Mouse (Mus musculus) neural tube, embryonic 15.5 days (tissue): ENCODE measurements around the gene Shld1. TPM values are rescaled to one million over a fixed set of nuclear protein-coding genes. Genes with fewer than 3 reads are reported as not detected.

Experiments
- ATAC-seq: fragments of 200-750 bp; cut with Nextera tagmentation; 2 replicates; pipeline ENCODE4 v1.8.0; 2017; ENCODE audit warnings: mild to moderate bottlenecking, moderate TSS enrichment, moderate library complexity; ENCODE audit not compliant: low FRiP score
- H3K27ac ChIP-seq: fragments of 300-500 bp; sonication (generic); replicated peaks from 2 replicates; pipeline ENCODE4 v1.5.1; 2015; ENCODE audit warnings: mild to moderate bottlenecking, inconsistent platforms
- H3K27me3 ChIP-seq: fragments of 300-500 bp; sonication (generic); replicated peaks from 2 replicates; pipeline ENCODE4 v1.6.1; 2015; ENCODE audit warnings: inconsistent platforms
- H3K36me3 ChIP-seq: fragments of 300-500 bp; sonication (generic); 2 replicates; pipeline ENCODE4 v1.6.1; 2015; ENCODE audit warnings: inconsistent platforms
- H3K4me1 ChIP-seq: fragments of 300-500 bp; sonication (generic); 2 replicates; pipeline ENCODE4 v1.6.1; 2015; ENCODE audit warnings: inconsistent platforms
- H3K4me2 ChIP-seq: fragments of 300-500 bp; sonication (generic); 2 replicates; pipeline ENCODE4 v1.6.1; 2015; ENCODE audit warnings: inconsistent platforms, mild to moderate bottlenecking, moderate library complexity
- H3K4me3 ChIP-seq: fragments of 300-500 bp; sonication (generic); replicated peaks from 2 replicates; pipeline ENCODE4 v1.5.1; 2015; ENCODE audit warnings: mild to moderate bottlenecking, inconsistent platforms
- H3K9ac ChIP-seq: fragments of 300-500 bp; sonication (generic); replicated peaks from 2 replicates; pipeline ENCODE4 v1.6.1; 2015; ENCODE audit warnings: mild to moderate bottlenecking, inconsistent platforms
- H3K9me3 ChIP-seq: fragments of 300-500 bp; sonication (generic); replicated peaks from 2 replicates; pipeline ENCODE4 v1.6.1; 2016; ENCODE audit warnings: inconsistent platforms
- WGBS: fragments of 180-500 bp; shearing (Covaris S2); methylation state at CpG from one replicate; pipeline ENCODE4 v1.1.7; 2015; ENCODE audit warnings: mixed read lengths; 5-methylcytosine and 5-hydroxymethylcytosine counted together
- polyA plus RNA-seq: library from polyadenylated mRNA; unstranded; fragments of >200 nt; fragmentation: Nextera tagmentation; extraction: Ambion mirVana; gene quantifications from 2 replicates; pipeline ENCODE4 v1.2.1, GENCODE M21; 2015

Shld1 gene
- polyA plus RNA-seq, 1 experiment from 2014 or later = 23.3 TPM

DNA sequence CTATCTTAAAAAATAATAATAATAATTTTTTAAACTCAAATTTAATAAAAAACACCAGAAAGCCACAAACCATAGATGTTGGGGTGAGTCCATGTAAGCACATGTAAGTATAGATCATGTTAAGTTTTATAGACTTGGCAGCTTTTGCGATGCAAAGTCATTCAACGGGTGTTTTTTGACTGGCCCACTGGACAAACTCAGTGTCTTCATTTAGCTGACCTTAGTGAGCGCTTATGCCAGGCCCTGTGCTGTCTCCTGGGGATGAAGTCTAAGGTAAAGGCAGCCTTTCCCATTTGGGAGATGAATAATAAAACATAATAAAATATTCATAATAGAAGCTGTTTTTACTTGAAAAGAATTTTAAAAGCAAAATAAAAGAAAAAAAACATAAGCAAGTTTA lies 28.2 kb downstream of the Shld1 start:
- Histone ChIP-seq H3K4me3 (no peak overlapping the region), H3K9ac (no peak overlapping the region), H3K27me3 (no peaks in the 10 kb centered on the region), H3K9me3 (no peaks in the 10 kb centered on the region), H3K36me3 (no peaks in the 10 kb centered on the region), H3K4me2 (no peak overlapping the region), H3K4me1 (peaks cover 13% of the 10 kb centered on the region; the same call in 1 of the 2 replicates), H3K27ac (no peak overlapping the region)
- WGBS = 89% methylated on average over 3 of the region's 3 CpGs
- no peak for ATAC-seq

DNA sequence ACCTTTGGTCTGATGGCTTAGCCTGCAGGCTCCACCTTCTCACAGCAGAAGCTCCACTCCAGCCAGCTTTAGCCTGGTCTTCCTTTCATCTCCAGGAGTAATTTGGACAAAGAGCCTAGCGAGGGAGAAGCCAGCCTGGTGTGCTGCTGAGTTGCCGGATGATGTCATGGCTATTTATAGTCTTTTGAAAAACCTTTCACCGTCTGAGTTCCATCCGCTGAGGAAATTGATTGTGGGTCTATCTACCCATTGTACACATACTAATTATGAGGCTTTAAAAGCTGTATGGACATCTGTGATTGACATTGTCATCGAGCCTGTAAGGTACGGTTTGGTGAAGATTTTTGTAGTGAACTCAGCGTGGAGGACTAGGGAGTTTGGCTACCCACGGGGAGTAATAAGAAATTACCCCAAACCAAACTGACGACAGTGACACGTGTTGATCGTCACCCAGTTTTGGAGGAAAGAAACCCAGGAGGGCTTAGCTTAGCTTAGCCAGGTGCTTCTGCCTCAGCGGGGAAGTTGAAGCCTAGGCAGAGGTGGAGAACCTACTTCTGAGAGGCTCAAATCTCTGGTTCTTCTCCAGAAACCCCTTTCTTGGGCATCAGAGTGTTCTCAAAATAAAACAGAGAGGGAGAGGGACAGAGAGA lies 28.8 kb downstream of the Shld1 start:
- Histone ChIP-seq H3K9ac (no peak overlapping the region), H3K27me3 (no peaks in the 10 kb centered on the region), H3K4me1 (peaks cover 15% of the 10 kb centered on the region), H3K36me3 (no peaks in the 10 kb centered on the region), H3K4me2 (no peak overlapping the region), H3K4me3 (no peak overlapping the region), H3K27ac (no peak overlapping the region), H3K9me3 (no peaks in the 10 kb centered on the region)
- ATAC-seq = peak; percentile 58
- 46% methylated on average over 12 of the region's 12 CpGs for WGBS

DNA sequence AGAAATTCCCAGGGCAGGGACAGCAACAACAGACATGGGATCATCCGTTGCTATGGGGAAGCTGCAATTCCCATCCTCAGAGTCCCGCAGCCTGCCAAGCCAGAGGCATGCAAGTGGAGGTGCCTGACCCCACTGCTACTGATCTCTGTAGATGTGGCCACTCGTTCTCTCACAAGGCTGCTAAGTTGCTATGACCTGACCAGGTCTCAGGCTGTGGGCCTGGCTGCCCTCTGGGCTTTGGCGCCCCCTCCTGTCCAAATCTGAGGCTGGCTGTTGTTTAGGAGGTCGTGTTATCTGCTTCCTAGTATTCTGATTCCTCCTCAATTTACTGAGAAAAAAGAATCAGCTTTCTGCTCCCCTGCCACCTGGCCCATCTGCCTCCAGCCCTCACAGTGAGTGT lies 29.4 kb downstream of the Shld1 start:
- Histone ChIP-seq H3K4me3 (no peak overlapping the region), H3K4me2 (no peak overlapping the region), H3K27me3 (no peaks in the 10 kb centered on the region), H3K9me3 (no peaks in the 10 kb centered on the region), H3K27ac (no peak overlapping the region), H3K4me1 (peaks cover 21% of the 10 kb centered on the region), H3K9ac (no peak overlapping the region), H3K36me3 (no peaks in the 10 kb centered on the region)
- 38% methylated on average over 5 of the region's 5 CpGs for WGBS
- no peak for ATAC-seq

DNA sequence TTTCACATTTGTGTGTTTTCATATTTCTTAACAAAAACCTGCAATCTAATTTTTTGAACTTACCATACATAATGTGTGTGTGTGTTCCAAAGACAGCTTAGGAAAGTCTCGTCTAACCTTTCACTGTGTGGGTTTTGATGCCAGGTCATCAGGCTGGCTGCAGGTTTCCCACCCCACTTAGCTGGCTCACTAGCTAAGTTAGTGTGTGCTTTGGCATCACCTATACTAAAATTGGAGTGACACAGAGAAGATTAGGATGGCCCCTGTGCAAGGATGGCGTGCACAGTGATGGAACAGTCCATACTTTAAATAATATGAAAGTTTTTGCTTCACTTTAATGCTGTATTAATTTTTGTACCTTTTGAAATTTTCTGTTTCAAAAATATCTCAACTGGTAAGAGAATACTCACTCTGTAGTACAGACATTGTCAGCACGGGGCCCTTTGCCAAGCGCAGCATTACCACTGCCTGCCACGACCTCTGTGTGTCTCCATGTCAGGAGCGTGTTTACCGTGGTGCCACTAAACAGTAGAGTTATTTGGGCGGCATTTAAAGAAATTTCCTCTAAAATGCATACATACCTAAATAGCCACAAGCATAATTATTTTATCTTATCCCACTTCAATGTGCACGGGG lies 30.3 kb downstream of the Shld1 start:
- no peak overlapping the region for H3K4me3 ChIP-seq
- H3K4me2 ChIP-seq = no peak overlapping the region
- 94% methylated on average over 9 of the region's 9 CpGs for WGBS
- no peaks in the 10 kb centered on the region for H3K27me3 ChIP-seq
- H3K27ac ChIP-seq = no peak overlapping the region
- peaks cover 30% of the 10 kb centered on the region for H3K4me1 ChIP-seq
- no peak overlapping the region for H3K9ac ChIP-seq
- H3K36me3 ChIP-seq = no peaks in the 10 kb centered on the region
- no peak for ATAC-seq
- no peaks in the 10 kb centered on the region for H3K9me3 ChIP-seq

DNA sequence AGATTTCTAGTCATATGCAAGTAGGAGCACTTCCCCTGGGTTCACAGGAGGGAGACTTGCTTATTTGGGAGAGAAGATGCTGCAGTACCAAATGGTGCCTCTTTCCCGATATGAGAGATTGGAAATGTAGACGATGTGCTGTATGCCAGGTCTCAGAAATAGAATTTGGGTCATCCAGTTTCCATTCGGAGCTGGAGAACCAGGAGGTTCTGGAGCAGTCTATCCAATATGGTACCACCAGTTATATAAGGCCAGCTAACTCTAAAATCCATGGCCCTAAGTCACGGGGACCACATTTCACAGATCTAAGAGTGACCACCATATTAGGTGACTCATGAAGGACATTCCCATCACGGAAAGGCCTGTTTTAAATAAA lies 30.8 kb downstream of the Shld1 start:
- peaks cover 33% of the 10 kb centered on the region for H3K4me1 ChIP-seq
- ATAC-seq = no peak
- no peak overlapping the region for H3K27ac ChIP-seq
- H3K36me3 ChIP-seq = no peaks in the 10 kb centered on the region
- no peaks in the 10 kb centered on the region for H3K27me3 ChIP-seq
- H3K4me2 ChIP-seq = no peak overlapping the region
- no peak overlapping the region for H3K4me3 ChIP-seq
- no peaks in the 10 kb centered on the region for H3K9me3 ChIP-seq
- H3K9ac ChIP-seq = no peak overlapping the region
- 95% methylated on average over 5 of the region's 5 CpGs for WGBS

DNA sequence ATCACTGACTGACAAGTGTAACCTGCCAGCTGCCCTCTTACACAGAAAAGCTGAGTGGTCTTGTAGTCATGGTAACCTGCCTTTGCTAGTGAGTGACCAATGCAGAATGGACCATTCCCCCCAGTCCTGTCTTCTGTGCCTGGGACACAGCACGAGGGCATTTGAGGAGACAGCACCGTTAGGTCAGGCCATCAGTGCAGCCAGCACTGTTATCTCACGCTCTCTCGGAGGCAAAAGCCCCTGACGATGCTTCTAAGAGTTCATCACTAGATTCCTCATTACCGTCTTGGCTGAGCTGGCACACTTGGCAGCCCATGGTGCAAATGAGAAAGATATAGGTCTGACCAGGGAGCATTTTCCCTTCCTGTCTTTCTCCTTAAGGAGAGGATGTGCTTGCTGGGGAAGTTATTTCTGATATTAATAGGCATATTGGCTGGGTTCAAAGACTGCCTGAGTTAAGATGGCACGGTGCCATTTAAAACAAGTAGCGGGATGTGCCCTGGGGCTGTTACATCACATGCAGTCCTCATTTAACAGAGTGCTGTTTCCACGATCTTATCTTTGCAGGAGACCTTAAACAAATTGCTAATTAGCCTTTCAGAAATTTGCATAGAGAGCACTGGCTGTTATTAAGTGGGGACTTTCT lies 34.3 kb downstream of the Shld1 start:
- peak overlapping the region; percentile 70 for H3K27ac ChIP-seq
- no peak overlapping the region for H3K4me3 ChIP-seq
- H3K9me3 ChIP-seq = no peaks in the 10 kb centered on the region
- no peaks in the 10 kb centered on the region for H3K27me3 ChIP-seq
- WGBS = 35% methylated on average over 9 of the region's 9 CpGs
- no peak overlapping the region for H3K9ac ChIP-seq
- no peak overlapping the region for H3K4me2 ChIP-seq
- H3K4me1 ChIP-seq = peaks cover 36% of the 10 kb centered on the region
- H3K36me3 ChIP-seq = no peaks in the 10 kb centered on the region
- peak; percentile 72 for ATAC-seq

DNA sequence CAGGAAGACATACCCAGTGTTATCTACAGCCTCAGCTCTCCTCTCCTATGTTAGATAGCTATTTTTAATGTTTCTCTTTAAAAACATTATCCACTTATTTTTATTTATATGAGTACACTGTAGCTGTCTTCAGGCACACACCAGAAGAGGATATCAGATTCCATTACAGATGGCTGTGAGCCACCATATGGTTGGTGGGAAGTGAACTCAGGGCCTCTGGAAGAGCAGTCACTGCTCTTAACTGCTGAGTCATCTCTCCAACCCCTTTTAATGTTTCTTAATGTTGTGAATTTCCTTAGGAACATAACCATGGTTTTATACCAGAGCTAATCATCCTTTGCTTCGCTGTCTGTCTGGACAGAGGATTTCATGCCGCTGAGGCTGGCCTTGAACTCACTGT lies 35.1 kb downstream of the Shld1 start:
- no peak overlapping the region for H3K4me2 ChIP-seq
- no peaks in the 10 kb centered on the region for H3K36me3 ChIP-seq
- H3K4me1 ChIP-seq = peaks cover 32% of the 10 kb centered on the region
- H3K27ac ChIP-seq = no peak overlapping the region
- H3K4me3 ChIP-seq = no peak overlapping the region
- no peak for ATAC-seq
- no peak overlapping the region for H3K9ac ChIP-seq
- H3K27me3 ChIP-seq = no peaks in the 10 kb centered on the region
- 94% methylated on average over 2 of the region's 2 CpGs for WGBS
- H3K9me3 ChIP-seq = no peaks in the 10 kb centered on the region

DNA sequence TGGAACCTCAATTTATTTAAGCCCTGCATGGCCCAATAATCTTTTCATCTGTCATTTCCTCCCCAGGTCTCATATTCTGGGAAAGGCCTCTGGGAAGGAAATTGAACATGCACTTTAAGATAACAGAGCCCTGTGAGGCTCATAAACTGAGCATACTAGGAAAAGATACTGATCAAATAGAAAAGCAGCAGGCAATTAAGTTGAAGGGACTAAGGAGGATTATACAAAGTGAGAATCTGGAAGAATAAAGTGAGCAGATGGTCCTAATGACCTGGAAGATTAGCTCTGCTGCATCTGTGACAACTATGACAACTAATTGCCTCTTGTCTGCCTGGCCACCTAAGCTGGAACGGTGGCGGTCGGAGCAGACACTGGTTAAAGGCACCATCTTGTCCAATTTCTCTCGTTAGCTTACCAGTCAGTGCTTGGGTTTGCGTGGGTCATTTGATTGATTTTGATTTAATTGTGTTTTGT lies 37.3 kb downstream of the Shld1 start:
- H3K27ac ChIP-seq = peak overlapping the region; percentile 52
- H3K9ac ChIP-seq = no peak overlapping the region
- H3K9me3 ChIP-seq = no peaks in the 10 kb centered on the region
- H3K36me3 ChIP-seq = no peaks in the 10 kb centered on the region
- no peak overlapping the region for H3K4me2 ChIP-seq
- H3K4me1 ChIP-seq = peaks cover 32% of the 10 kb centered on the region
- 23% methylated on average over 5 of the region's 5 CpGs for WGBS
- H3K4me3 ChIP-seq = no peak overlapping the region
- peak; percentile 45; the same call in 1 of the 2 replicates for ATAC-seq
- H3K27me3 ChIP-seq = no peaks in the 10 kb centered on the region

DNA sequence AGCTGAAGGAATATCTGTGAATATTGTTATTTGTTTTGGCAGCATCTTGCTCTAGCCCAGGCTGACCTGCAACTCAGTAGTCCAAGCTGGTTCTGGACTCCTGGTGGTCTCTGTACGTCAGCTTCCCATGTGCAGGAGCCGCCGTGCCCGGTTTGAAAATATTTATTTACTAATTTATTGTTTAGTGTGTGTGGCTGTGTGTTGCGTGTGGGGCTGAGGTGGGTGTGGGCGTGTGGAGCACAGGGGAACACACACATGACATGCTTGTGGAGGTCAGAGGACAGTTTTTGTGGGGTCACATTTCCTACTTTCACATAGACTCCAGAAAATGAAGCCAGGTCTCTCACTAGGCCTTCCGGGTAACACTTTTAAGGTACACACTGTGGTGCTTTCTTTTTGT lies 37.8 kb downstream of the Shld1 start:
- 75% methylated on average over 7 of the region's 7 CpGs for WGBS
- Histone ChIP-seq H3K4me1 (peaks cover 32% of the 10 kb centered on the region), H3K9me3 (no peaks in the 10 kb centered on the region), H3K36me3 (no peaks in the 10 kb centered on the region), H3K9ac (no peak overlapping the region), H3K4me3 (no peak overlapping the region), H3K27ac (peak overlapping the region; percentile 52), H3K4me2 (no peak overlapping the region), H3K27me3 (no peaks in the 10 kb centered on the region)
- no peak for ATAC-seq

DNA sequence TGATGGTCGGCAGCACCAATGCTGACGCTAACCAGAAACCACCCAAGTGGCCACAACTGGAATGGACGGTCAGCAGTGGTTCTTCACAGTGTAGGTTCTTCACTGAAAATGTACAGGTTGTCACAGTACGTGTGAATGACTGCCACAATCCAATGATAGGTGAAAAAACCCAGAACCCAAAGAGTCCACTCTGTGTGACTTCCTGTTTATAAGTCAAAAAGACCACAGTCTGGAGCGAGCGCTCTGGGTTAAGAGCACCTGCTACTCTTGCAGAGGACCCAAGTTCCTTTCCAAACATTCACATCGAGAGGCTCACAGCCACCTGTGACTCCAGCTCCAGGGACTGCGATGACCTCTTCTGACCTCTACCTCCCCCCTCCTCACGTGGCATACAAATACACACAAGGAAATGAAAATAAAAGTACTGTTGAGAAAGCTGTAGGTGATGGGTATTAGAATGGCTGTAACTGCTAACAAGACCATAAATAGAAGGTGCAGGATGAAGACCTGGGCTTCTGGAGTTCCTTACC lies 38.7 kb downstream of the Shld1 start:
- Histone ChIP-seq H3K4me2 (no peak overlapping the region), H3K9ac (no peak overlapping the region), H3K36me3 (no peaks in the 10 kb centered on the region), H3K9me3 (no peaks in the 10 kb centered on the region), H3K27me3 (no peaks in the 10 kb centered on the region), H3K4me3 (no peak overlapping the region), H3K4me1 (peaks cover 31% of the 10 kb centered on the region), H3K27ac (no peak overlapping the region)
- 89% methylated on average over 9 of the region's 9 CpGs for WGBS
- ATAC-seq = no peak

DNA sequence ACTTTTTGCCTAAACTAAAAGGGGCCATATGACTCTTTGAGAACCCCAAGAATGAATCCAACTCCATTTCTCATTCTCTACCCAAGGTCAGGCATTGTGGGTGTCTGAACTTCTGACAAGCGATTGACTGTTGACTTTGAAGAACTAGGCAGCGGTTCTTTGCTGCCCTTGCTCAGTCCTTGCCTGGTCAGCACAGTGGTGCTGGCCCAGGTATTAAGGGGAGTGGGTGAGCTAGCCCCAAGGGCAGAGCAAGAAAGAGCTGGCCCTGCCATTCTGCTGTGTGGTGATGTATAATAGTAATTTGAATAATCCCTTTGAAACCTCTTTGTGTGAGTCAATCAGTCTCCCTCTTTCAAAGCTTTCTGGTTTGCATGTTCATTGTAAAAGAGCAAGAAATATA lies 39.4 kb downstream of the Shld1 start:
- WGBS = 94% methylated on average over 2 of the region's 2 CpGs
- ATAC-seq = no peak
- H3K4me1 ChIP-seq = peaks cover 24% of the 10 kb centered on the region

DNA sequence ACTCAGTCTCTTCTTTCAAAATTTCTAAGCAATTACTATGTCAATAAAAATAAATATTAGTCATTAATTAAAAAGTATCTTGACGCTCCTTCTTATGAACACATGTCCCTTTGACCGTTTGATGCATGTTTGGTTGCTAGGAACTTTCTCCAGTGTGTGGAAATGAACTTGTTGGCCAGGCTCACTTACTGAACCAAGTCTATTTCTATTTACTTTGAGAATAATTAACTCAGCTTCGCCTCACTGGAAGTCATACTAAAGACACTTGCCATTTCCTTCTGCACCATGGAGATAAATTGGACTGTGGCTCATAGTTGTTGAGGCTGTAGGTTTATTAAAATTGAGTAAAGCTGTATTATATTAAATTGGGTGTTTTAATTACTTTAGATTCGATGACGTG lies 46.2 kb downstream of the Shld1 start:
- Histone ChIP-seq H3K4me2 (no peak overlapping the region), H3K27me3 (no peaks in the 10 kb centered on the region), H3K9ac (no peak overlapping the region), H3K9me3 (no peaks in the 10 kb centered on the region), H3K4me1 (no peaks in the 10 kb centered on the region), H3K27ac (no peak overlapping the region), H3K4me3 (no peak overlapping the region), H3K36me3 (no peaks in the 10 kb centered on the region)
- no peak for ATAC-seq
- 84% methylated on average over 5 of the region's 5 CpGs for WGBS

More for the DNA sequence above, 39.4 kb downstream of the Shld1 start:
- H3K27me3 ChIP-seq = no peaks in the 10 kb centered on the region
- no peak overlapping the region for H3K27ac ChIP-seq
- no peak overlapping the region for H3K9ac ChIP-seq
- H3K4me3 ChIP-seq = no peak overlapping the region
- H3K9me3 ChIP-seq = no peaks in the 10 kb centered on the region
- no peak overlapping the region for H3K4me2 ChIP-seq
- no peaks in the 10 kb centered on the region for H3K36me3 ChIP-seq
